Mouse (Mus musculus) lung, adult 2 months (tissue): ENCODE measurements at regions not wholly inside any gene's neighbourhood (a gene's known extent, or its start where the extent isn't known, plus 50 kb on each side); places are given as distances from the start of the nearest gene placed in this dataset.

Experiments used
- CTCF ChIP-seq: fragments of 200-500 bp; IDR thresholded peaks from 2 replicates; pipeline ENCODE4 v1.5.1; 2011; ENCODE audit warnings: mild to moderate bottlenecking, low read length, control low read depth; ENCODE audit not compliant: insufficient read depth
- POLR2A ChIP-seq: fragments of 200-500 bp; IDR thresholded peaks from 2 replicates; pipeline ENCODE4 v1.6.1; 2011; ENCODE audit warnings: low read depth, mild to moderate bottlenecking, control low read depth, low read length, borderline replicate concordance; ENCODE audit errors: extremely low read depth

DNA sequence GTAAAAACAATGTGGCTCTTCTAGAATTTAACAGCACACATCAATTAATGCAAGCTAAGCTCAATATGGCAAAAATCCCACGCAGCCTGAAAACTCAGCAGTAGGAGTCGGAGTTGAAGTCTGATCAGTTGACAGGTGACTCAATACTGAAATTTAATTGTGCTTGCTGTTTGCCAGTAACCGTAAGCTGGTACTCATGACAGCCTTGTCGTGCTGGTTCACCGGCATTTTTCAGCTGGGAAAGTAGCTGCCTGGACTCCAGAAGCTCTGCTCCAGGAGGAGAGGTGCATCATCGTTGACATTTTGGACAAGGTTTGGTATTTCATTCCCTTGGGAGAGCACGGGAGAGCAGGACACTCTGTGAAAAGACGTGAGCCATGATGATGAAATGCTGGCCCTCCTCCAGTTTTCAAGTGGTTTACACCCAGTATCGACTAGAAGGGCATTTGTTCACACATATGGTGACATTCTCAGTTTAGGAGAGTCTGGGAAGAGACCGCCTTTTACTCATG is 372.1 kb upstream of the Actbl2 start:
- TF ChIP-seq POLR2A (no peak), CTCF (no peak)
